Mouse (Mus musculus) urinary bladder, adult 18-20 months (tissue): ENCODE measurements around the gene Rab6b.

ENCODE experiments used
- DNase-seq, 2 experiments: peaks; one replicate each; pipeline ENCODE4 v3.0.0; 2022; ENCODE audit warnings: low spot score in 2 of 2, mixed read lengths in 2 of 2

The Rab6b gene

GRCm38 (mm10) chr9:103201561-103202260 is 90.1 kb downstream of the Rab6b start, which contains the start of gene Srprb:
Gene Srprb (minus strand): TSS chr9:103202137.
- peak; percentile 89 to 91 for DNase-seq

- DNase-seq, result no peak
These were observed 94.2 kb downstream of the Rab6b start for GRCm38 (mm10) chr9:103205786-103206185.

GRCm38 (mm10) chr9:103207846-103208245 is 96.3 kb downstream of the Rab6b start:
- DNase-seq, result peak in 1 of 2 experiments; percentile 29

- DNase-seq, result no peak
These were observed 97.3 kb downstream of the Rab6b start for GRCm38 (mm10) chr9:103208802-103209423.

GRCm38 (mm10) chr9:103212654-103213420 is 101.2 kb downstream of the Rab6b start:
- DNase-seq, result no peak

GRCm38 (mm10) chr9:103213631-103214030 is 102.0 kb downstream of the Rab6b start:
- no peak for DNase-seq

GRCm38 (mm10) chr9:103214281-103214680 is 102.7 kb downstream of the Rab6b start:
- no peak for DNase-seq

GRCm38 (mm10) chr9:103224721-103225120 is 113.1 kb downstream of the Rab6b start:
- no peak for DNase-seq

- DNase-seq, result no peak
These were observed 113.9 kb downstream of the Rab6b start for GRCm38 (mm10) chr9:103225464-103225863.

GRCm38 (mm10) chr9:103226806-103227205 is 115.2 kb downstream of the Rab6b start:
- DNase-seq, result no peak

- DNase-seq, result no peak
These were observed 116.2 kb downstream of the Rab6b start for GRCm38 (mm10) chr9:103227760-103228159.

- DNase-seq, result no peak
These were observed 116.9 kb downstream of the Rab6b start for GRCm38 (mm10) chr9:103228370-103229003.

GRCm38 (mm10) chr9:103229037-103229867 is 117.7 kb downstream of the Rab6b start:
- no peak for DNase-seq

- peak; percentile 65 to 75 for DNase-seq
These were observed 118.8 kb downstream of the Rab6b start, which contains the start of the genes Gm20425 and Trf for GRCm38 (mm10) chr9:103230151-103230951. Gene Gm20425 (minus strand): TSS chr9:103230307. Gene Trf (minus strand): TSS chr9:103230444.

GRCm38 (mm10) chr9:103232232-103233005 is 120.8 kb downstream of the Rab6b start:
- DNase-seq, result no peak

GRCm38 (mm10) chr9:103233006-103233395 is 121.4 kb downstream of the Rab6b start:
- no peak for DNase-seq

- no peak for DNase-seq
These were observed 122.5 kb downstream of the Rab6b start for GRCm38 (mm10) chr9:103234059-103234458.

GRCm38 (mm10) chr9:103234565-103235165 is 123.1 kb downstream of the Rab6b start:
- peak in 1 of 2 experiments; percentile 53 for DNase-seq
